Mouse (Mus musculus) ES-E14 (cell line): ENCODE results near the gene Vps13d. TPM values are rescaled to one million over a fixed set of nuclear protein-coding genes. Genes with fewer than 3 reads are reported as not detected.

Experiments
- DNase-seq: peaks from one replicate; pipeline ENCODE4 v3.0.0-alpha.2; 2013; ENCODE audit warnings: low read depth, low spot score
- H3K27ac ChIP-seq: 2 replicates; pipeline ENCODE4 v1.5.1; 2012; ENCODE audit warnings: low read depth, mild to moderate bottlenecking, low read length, moderate library complexity, mixed read lengths; ENCODE audit not compliant: poor library complexity, insufficient read depth, severe bottlenecking
- H3K36me3 ChIP-seq: 2 replicates; pipeline ENCODE4 v1.6.1; 2012; ENCODE audit warnings: mild to moderate bottlenecking, low read length, moderate library complexity, mixed read lengths; ENCODE audit not compliant: control insufficient read depth, poor library complexity, insufficient read depth, severe bottlenecking
- H3K4me1 ChIP-seq, 2 experiments: fragments of 150-350 bp in 1 of 2; sonication (generic) in 1 of 2; 2 replicates each; pipeline ENCODE4 v1.6.1; 2012; ENCODE audit warnings: low read length in 2 of 2, mild to moderate bottlenecking in 1 of 2, mixed read lengths in 1 of 2; ENCODE audit not compliant: control insufficient read depth in 2 of 2, insufficient read depth in 2 of 2, poor library complexity in 1 of 2
- H3K4me3 ChIP-seq, 2 experiments: fragments of 150-350 bp in 1 of 2; sonication (generic) in 1 of 2; 2 replicates each; pipeline ENCODE4 v1.5.1; 2012; ENCODE audit warnings: low read length in 2 of 2, low read depth in 1 of 2, mild to moderate bottlenecking in 1 of 2, mixed read lengths in 1 of 2; ENCODE audit not compliant: insufficient read depth in 1 of 2, poor library complexity in 1 of 2, severe bottlenecking in 1 of 2
- H3K9ac ChIP-seq: 2 replicates; pipeline ENCODE4 v1.6.1; 2012; ENCODE audit warnings: low read depth, mild to moderate bottlenecking, low read length, mixed read lengths; ENCODE audit not compliant: poor library complexity, insufficient read depth, severe bottlenecking
- H3K9me3 ChIP-seq: fragments of 150-350 bp; sonication (generic); 2 replicates; pipeline ENCODE4 v1.6.1; 2012; ENCODE audit warnings: low read depth, mild to moderate bottlenecking, low read length; ENCODE audit not compliant: control insufficient read depth, insufficient read depth
- CHD2 ChIP-seq: IDR thresholded peaks from 2 replicates; pipeline ENCODE4 v1.6.1; 2014; ENCODE audit warnings: mild to moderate bottlenecking, low read depth, low read length, inconsistent platforms
- HCFC1 ChIP-seq: IDR thresholded peaks from 2 replicates; pipeline ENCODE4 v1.6.1; 2012; ENCODE audit warnings: low read length, inconsistent platforms, borderline replicate concordance; ENCODE audit not compliant: insufficient read depth
- MAFK ChIP-seq: IDR thresholded peaks from 2 replicates; pipeline ENCODE4 v1.6.1; 2014; ENCODE audit warnings: mild to moderate bottlenecking, low read depth, low read length, inconsistent platforms; ENCODE audit not compliant: insufficient read depth
- ZC3H11A ChIP-seq: IDR thresholded peaks from 2 replicates; pipeline ENCODE4 v1.6.1; 2012; ENCODE audit warnings: low read depth, mild to moderate bottlenecking, inconsistent platforms, low read length, borderline replicate concordance
- ZNF384 ChIP-seq: IDR thresholded peaks from 2 replicates; pipeline ENCODE4 v1.6.1; 2012; ENCODE audit warnings: low read depth, low read length, inconsistent platforms
- in situ Hi-C, 2 experiments: fragments of 600-800 bp; cut with MboI; formaldehyde crosslinking; loops; one replicate each; pipeline ENCODE4 v1.15.1; 2025; ENCODE audit warnings: low sequenced_read_pairs in 2 of 2, inconsistent platforms in 1 of 2; ENCODE audit not compliant: unreplicated experiment in 2 of 2
- total RNA-seq: library from RNA; depleted of rRNA; stranded (reverse); fragments of 300-350 nt; gene quantifications from 2 replicates; pipeline ENCODE4 v1.2.3, GENCODE M21; 2012

The Vps13d gene
- total RNA-seq, 1 experiment, result 15.3 TPM

DNA sequence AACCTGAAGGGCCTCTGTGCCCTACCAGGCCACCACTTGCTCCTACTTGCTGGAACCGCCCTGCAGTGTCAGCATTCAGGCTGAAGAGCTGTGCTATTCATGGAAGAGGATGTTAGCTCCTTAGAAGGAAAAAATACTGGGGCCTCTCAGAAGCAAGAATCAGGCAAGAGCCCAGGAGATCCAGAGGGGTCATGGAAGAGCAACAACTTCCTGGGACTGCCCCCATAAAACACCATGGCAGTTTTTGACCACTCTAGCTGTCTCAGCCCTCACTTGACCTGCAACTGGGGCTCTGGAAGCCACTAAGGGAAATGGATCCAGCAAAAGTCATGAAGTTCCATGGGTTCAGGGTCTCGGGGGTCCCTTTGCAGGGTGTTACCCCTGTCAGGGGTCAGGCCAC is 20.6 kb upstream of the Vps13d start:
- Histone ChIP-seq H3K4me3 (no peak overlapping the region), H3K9me3 (no peaks in the 10 kb centered on the region), H3K27ac (no peak overlapping the region), H3K9ac (no peak overlapping the region), H3K36me3 (peaks cover 7% of the 10 kb centered on the region; the same call in 1 of the 2 replicates), H3K4me1 (peaks cover 2 to 7% of the 10 kb centered on the region in 2 experiments; a peak in 2 of 4 replicates)
- DNase-seq, result no peak
- no peak for TF ChIP-seq ZC3H11A
- no peak for TF ChIP-seq CHD2
- TF ChIP-seq ZNF384, result no peak
- no peak for TF ChIP-seq HCFC1
- no peak for TF ChIP-seq MAFK
- in situ Hi-C loops, result loop anchor here in 1 of 2 experiments (25.0 kb wide), 1 partner anchor 272 kb away; no protein-coding TSS in a partner anchor

DNA sequence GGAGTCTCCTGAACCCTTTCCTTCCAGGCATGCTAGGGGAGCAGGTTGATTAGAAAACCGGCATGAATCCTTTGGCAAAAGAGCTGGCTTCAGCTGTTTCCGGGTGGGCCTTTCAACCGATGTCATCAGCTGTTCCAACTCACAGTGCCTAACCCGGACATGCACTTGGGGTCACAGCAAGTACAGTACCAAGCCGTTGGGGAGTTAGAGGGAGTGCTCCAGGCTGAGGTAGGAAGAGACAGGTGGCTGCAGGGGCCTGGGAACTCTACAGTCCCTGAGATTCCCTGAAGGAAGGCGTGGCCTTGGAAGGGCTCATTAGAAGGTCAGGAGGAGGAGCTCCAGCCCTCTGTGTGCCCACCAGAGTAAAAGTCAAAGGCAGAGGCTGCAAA is 20.0 kb upstream of the Vps13d start:
- DNase-seq, result no peak
- H3K4me1 ChIP-seq, result peaks cover 3 to 7% of the 10 kb centered on the region in 2 experiments; a peak in 3 of 4 replicates
- in situ Hi-C loops, result loop anchor here in 1 of 2 experiments (5.0 to 25.0 kb wide), 2 partner anchors 68 to 273 kb away; no protein-coding TSS in a partner anchor
- H3K4me3 ChIP-seq, result peak overlapping the region in 1 of 2 experiments; percentile 31; a peak in 2 of 4 replicates
- peak overlapping the region; percentile 46; the same call in 1 of the 2 replicates for H3K27ac ChIP-seq
- peaks cover 7% of the 10 kb centered on the region; the same call in 1 of the 2 replicates for H3K36me3 ChIP-seq
- no peak overlapping the region; the same call in 1 of the 2 replicates for H3K9ac ChIP-seq
- no peaks in the 10 kb centered on the region for H3K9me3 ChIP-seq
- no peak for TF ChIP-seq HCFC1
- TF ChIP-seq CHD2, result no peak
- no peak for TF ChIP-seq ZC3H11A
- TF ChIP-seq ZNF384, result no peak
- TF ChIP-seq MAFK, result no peak

DNA sequence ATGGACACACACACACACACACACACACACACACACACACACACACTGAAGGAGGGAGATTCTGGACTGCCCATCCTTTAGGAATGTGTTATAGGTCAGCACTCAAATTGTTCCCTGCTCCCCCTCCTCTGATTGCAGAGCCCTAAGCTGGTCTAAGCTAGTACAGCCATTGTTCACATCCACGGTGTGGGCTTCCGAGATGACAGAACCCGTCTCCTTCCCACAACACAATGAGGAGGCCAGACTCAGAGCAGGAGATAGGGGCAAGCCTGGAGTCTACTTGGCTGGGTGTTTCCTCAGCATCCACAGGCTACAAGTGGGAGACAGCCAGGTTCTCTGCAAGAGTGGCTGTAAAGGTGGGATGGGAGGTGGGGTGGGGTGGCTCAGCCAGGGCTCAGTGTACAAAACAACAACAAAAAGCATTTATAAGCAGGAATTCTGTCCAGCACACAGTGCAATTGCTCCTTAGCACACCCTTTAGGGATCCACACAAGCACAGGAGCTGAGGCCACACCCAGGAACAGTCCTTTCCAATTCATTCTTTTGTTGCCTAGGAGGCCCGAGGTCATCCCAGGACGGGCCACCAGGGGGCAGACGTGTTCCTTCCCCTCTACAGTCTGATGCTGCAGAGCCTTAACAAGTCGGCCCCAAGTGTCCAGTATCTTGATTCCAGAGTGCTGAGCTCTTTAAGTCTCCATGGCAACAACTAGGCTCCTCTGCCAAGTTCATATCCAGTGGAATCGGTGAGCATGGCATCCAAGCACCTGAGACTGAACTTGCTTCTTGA is 19.4 kb upstream of the Vps13d start:
- TF ChIP-seq MAFK (0 out of 2 replicates have a peak, but pooled peaks have one; percentile 2), ZNF384 (0 out of 2 replicates have a peak, but pooled peaks have one; percentile 9), HCFC1 (no peak), ZC3H11A (peak; percentile 67)
- peak overlapping the region in 1 of 2 experiments; percentile 31; a peak in 2 of 4 replicates for H3K4me3 ChIP-seq
- in situ Hi-C loops, result loop anchor here in 1 of 2 experiments (5.0 to 25.0 kb wide), 2 partner anchors 68 to 273 kb away; no protein-coding TSS in a partner anchor
- peaks cover 4 to 9% of the 10 kb centered on the region in 2 experiments for H3K4me1 ChIP-seq
- H3K9me3 ChIP-seq, result no peaks in the 10 kb centered on the region
- H3K36me3 ChIP-seq, result peaks cover 6% of the 10 kb centered on the region; the same call in 1 of the 2 replicates
- H3K9ac ChIP-seq, result peak overlapping the region; percentile 8; the same call in 1 of the 2 replicates
- DNase-seq, result peak; percentile 97
- peak overlapping the region; percentile 83 for H3K27ac ChIP-seq

DNA sequence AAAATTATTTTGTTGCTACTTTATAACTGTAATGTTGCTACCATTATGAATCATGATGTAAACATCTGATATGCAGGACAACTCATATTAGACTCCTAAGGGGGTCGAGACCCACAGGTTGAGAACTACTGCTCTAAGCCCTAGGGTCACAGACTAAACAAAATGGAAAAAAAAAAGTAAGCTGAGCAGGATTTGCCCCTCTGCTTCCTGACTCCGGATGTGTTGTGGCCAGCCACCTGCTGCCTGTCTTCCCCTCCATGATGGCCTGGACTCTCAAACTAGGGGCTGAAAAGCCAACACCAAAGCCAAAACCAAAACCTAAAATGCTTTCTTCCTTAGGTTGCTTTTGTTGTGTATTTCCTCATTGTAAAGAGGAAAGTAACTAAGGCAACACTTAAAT is 16.3 kb upstream of the Vps13d start:
- no peaks in the 10 kb centered on the region for H3K9me3 ChIP-seq
- peaks cover 16 to 25% of the 10 kb centered on the region in 2 experiments for H3K4me1 ChIP-seq
- H3K27ac ChIP-seq, result no peak overlapping the region; the same call in 1 of the 2 replicates
- TF ChIP-seq ZNF384, result 0 out of 2 replicates have a peak, but pooled peaks have one; percentile 58
- no peak for TF ChIP-seq HCFC1
- peak; percentile 83 for TF ChIP-seq CHD2
- no peak for TF ChIP-seq MAFK
- no peak for TF ChIP-seq ZC3H11A
- peaks cover 5% of the 10 kb centered on the region; the same call in 1 of the 2 replicates for H3K36me3 ChIP-seq
- no peak for DNase-seq
- H3K4me3 ChIP-seq, result no peak overlapping the region
- in situ Hi-C loops, result loop anchor here in 1 of 2 experiments (5.0 to 25.0 kb wide), 2 partner anchors 71 to 276 kb away; no protein-coding TSS in a partner anchor
- no peak overlapping the region for H3K9ac ChIP-seq
